Mouse (Mus musculus) limb, embryonic 12.5 days (tissue): Measurements from ENCODE around the gene Bcl2. TPM values are rescaled to one million over a fixed set of nuclear protein-coding genes. Genes with fewer than 3 reads are reported as not detected.

Experiments used
- ATAC-seq: fragments of 200-750 bp; cut with Nextera tagmentation; 2 replicates; pipeline ENCODE4 v1.8.0; 2017; ENCODE audit warnings: low read depth, moderate TSS enrichment; ENCODE audit not compliant: insufficient number of reproducible peaks, insufficient read depth, low FRiP score, low TSS enrichment
- H3K27ac ChIP-seq: fragments of 300-500 bp; sonication (generic); 2 replicates; pipeline ENCODE4 v1.5.1; 2016; ENCODE audit warnings: mild to moderate bottlenecking, moderate library complexity
- H3K27me3 ChIP-seq: fragments of 300-500 bp; sonication (generic); 2 replicates; pipeline ENCODE4 v1.6.1; 2016; ENCODE audit warnings: mild to moderate bottlenecking, moderate library complexity
- H3K36me3 ChIP-seq: fragments of 300-500 bp; sonication (generic); 2 replicates; pipeline ENCODE4 v1.6.1; 2016; ENCODE audit warnings: mild to moderate bottlenecking, moderate library complexity
- H3K4me1 ChIP-seq: fragments of 300-500 bp; sonication (generic); replicated peaks from 2 replicates; pipeline ENCODE4 v1.6.1; 2016
- H3K4me2 ChIP-seq: fragments of 300-500 bp; sonication (generic); 2 replicates; pipeline ENCODE4 v1.6.1; 2016; ENCODE audit warnings: mild to moderate bottlenecking, moderate library complexity
- H3K4me3 ChIP-seq: fragments of 300-500 bp; sonication (generic); replicated peaks from 2 replicates; pipeline ENCODE4 v1.5.1; 2016; ENCODE audit warnings: mild to moderate bottlenecking
- H3K9ac ChIP-seq: fragments of 300-500 bp; sonication (generic); replicated peaks from 2 replicates; pipeline ENCODE4 v1.6.1; 2016; ENCODE audit warnings: mild to moderate bottlenecking, moderate library complexity
- H3K9me3 ChIP-seq: fragments of 300-500 bp; sonication (generic); 2 replicates; pipeline ENCODE4 v1.6.1; 2016; ENCODE audit warnings: mild to moderate bottlenecking, moderate library complexity
- WGBS: fragments of 180-500 bp; shearing (Covaris S2); methylation state at CpG from one replicate; pipeline ENCODE4 v1.1.7; 2016; 5-methylcytosine and 5-hydroxymethylcytosine counted together
- polyA plus RNA-seq: library from polyadenylated mRNA; unstranded; fragments of >200 nt; fragmentation: Nextera tagmentation; extraction: Ambion mirVana; gene quantifications from 2 replicates; pipeline ENCODE4 v1.2.1, GENCODE M21; 2016

The Bcl2 gene
- polyA plus RNA-seq, 1 experiment from 2014 or later, result 27.5 TPM

DNA sequence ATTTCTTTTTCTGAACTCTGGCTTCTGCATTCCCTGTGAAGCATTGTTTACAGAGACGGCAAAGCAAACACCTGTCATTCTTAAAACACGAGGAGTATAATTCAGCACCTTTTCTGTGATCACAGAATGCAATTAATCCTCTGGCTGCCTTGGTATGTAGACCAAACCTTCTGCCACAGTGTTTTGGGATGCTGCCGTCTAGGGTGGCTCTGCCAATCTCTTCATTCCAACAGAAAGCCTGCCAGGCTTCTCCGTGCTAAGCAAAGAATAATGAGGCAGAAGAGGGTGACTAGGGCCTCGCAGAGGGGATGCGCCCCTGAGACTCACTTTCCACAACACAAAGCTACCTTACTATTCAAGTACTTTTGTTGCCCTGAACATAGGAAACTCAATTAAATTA, 23.2 kb downstream of the Bcl2 start:
- Histone ChIP-seq H3K4me3 (no peak overlapping the region), H3K27me3 (no peaks in the 10 kb centered on the region), H3K9me3 (no peaks in the 10 kb centered on the region), H3K9ac (no peak overlapping the region), H3K4me2 (no peak overlapping the region), H3K27ac (no peak overlapping the region), H3K4me1 (no peaks in the 10 kb centered on the region), H3K36me3 (no peaks in the 10 kb centered on the region; the same call in 1 of the 2 replicates)
- no peak for ATAC-seq
- WGBS, result 83% methylated on average over 6 of the region's 6 CpGs

DNA sequence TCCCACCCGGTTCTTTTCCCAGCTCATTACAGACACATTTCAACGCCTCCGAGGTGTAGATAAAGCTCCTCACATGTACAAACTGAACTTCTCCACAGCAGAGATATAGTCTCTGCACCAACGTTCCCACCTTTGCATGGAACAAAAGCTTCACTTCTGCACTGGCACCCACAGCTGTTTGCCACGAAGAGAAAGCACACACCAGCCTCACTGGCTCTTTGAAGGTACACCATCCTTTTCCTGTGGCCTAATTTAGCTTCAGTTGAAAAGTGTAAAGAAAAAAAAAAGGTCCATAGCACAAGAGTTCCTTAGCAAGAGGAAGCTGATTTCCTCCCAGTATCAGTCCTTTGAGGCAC, 25.9 kb downstream of the Bcl2 start:
- no peaks in the 10 kb centered on the region for H3K36me3 ChIP-seq
- H3K27ac ChIP-seq, result no peak overlapping the region
- no peaks in the 10 kb centered on the region for H3K9me3 ChIP-seq
- H3K9ac ChIP-seq, result no peak overlapping the region
- 84% methylated on average over 5 of the region's 5 CpGs for WGBS
- H3K4me3 ChIP-seq, result no peak overlapping the region
- H3K4me1 ChIP-seq, result no peaks in the 10 kb centered on the region
- no peak overlapping the region for H3K4me2 ChIP-seq
- no peak for ATAC-seq
- H3K27me3 ChIP-seq, result no peaks in the 10 kb centered on the region

DNA sequence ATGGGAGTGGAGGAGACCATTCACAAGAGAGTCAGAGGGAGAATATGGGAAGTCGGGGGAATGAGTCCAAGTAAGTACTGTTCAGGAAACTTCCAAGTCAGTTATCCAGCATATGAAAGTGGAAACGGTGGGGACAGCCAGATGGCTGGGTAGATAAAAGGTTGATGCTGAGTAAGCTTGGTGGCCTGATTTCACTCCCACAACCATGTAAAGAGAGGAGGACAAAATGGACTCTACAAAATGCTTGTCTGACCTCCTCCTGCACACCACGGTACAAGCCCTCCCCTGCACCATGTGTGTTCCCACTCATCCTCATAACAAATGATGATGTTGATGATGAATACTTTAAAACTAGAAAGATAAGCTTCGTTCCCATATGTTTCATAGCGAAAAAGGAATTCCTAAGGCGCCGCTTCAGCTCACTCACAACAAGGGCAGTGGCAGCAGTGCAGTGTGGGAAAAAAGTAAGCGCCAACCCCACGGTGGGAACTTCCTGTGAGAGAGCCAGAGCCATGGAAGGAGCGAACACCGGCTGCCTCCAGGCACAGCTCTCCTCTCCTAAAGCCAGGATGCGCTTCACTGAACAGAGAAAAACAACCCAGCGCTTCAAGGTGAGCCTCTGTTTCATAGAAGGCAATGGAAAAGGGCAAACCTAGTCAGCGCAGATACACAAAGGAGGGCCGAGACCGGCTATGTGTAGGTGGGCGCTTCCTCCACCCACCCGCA, 26.5 kb downstream of the Bcl2 start:
- Histone ChIP-seq H3K9me3 (no peaks in the 10 kb centered on the region), H3K27me3 (no peaks in the 10 kb centered on the region), H3K9ac (no peak overlapping the region), H3K27ac (no peak overlapping the region), H3K36me3 (no peaks in the 10 kb centered on the region), H3K4me2 (no peak overlapping the region), H3K4me1 (no peaks in the 10 kb centered on the region), H3K4me3 (no peak overlapping the region)
- 91% methylated on average over 18 of the region's 18 CpGs for WGBS
- no peak for ATAC-seq

DNA sequence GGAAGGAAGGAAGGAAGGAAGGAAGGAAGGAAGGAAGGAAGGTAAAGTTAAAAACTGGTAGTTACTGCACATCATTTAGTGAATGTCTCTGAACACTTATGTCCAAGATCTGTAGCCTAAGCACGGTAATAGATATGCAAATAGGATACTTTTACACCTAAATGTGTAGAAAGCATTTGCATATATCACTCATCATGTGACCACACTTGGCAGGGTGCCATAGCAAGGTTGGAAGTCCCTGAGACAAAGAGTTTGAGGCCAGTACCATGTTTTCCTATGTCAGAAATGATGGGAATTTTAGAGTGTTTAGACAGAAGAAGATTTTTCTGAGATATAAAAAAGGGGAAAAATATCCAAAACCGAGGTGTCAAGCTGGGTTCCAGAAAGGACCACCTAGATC, 28.4 kb downstream of the Bcl2 start:
- Histone ChIP-seq H3K27me3 (no peaks in the 10 kb centered on the region), H3K9me3 (no peaks in the 10 kb centered on the region), H3K4me2 (no peak overlapping the region), H3K9ac (no peak overlapping the region), H3K27ac (no peak overlapping the region), H3K36me3 (no peaks in the 10 kb centered on the region), H3K4me1 (no peaks in the 10 kb centered on the region), H3K4me3 (no peak overlapping the region)
- no peak for ATAC-seq
- whole genome bisulfite sequencing, result 73% methylated on average over 2 of the region's 2 CpGs

DNA sequence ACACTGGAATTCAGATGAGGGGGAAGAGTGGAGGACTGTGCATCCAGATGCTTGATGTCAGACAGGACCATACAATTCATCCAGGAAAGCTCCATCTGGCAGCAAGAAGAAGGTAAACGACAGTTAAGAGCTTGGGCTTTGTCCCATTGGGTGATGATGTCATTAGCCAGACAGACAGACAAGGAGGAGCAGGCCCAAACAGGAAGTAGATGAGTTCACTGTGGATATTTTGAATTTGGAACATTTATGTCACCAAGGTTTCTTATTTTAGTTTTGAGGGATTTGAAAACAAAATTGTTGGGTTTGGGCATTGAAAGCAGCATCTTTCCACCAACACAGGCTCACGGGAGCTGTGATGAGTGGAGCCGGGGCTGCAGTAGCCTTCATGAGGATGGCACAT, 29.5 kb downstream of the Bcl2 start:
- WGBS, result 84% methylated on average over 3 of the region's 3 CpGs
- H3K27me3 ChIP-seq, result no peaks in the 10 kb centered on the region
- no peaks in the 10 kb centered on the region for H3K36me3 ChIP-seq
- ATAC-seq, result no peak
- H3K4me2 ChIP-seq, result no peak overlapping the region
- H3K4me1 ChIP-seq, result no peaks in the 10 kb centered on the region
- no peak overlapping the region for H3K4me3 ChIP-seq
- no peaks in the 10 kb centered on the region for H3K9me3 ChIP-seq
- no peak overlapping the region for H3K27ac ChIP-seq
- no peak overlapping the region for H3K9ac ChIP-seq

DNA sequence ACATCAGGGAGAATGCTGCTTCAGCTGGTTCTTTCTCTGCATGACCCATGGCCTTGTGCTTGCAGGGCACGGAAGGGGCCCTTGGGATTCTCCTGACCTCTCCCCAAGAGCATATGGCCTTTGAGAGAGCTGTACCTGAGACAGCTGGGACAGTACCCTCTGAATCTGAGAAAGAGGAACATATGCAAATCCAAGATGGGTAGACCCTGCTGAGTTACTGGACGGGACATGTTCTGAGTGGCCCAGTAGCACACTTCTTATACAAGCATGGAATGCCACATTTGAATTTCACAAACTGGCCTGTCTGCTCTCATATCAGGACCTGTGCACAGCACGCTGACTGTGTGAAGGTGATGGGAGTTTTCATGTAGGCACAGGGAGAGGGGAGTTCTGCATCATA, 31.2 kb downstream of the Bcl2 start:
- no peak overlapping the region for H3K4me3 ChIP-seq
- no peaks in the 10 kb centered on the region for H3K4me1 ChIP-seq
- no peak overlapping the region for H3K4me2 ChIP-seq
- H3K27me3 ChIP-seq, result no peaks in the 10 kb centered on the region
- ATAC-seq, result no peak
- 76% methylated on average over 3 of the region's 3 CpGs for WGBS
- H3K9me3 ChIP-seq, result no peaks in the 10 kb centered on the region
- no peaks in the 10 kb centered on the region for H3K36me3 ChIP-seq
- H3K9ac ChIP-seq, result no peak overlapping the region
- no peak overlapping the region for H3K27ac ChIP-seq

DNA sequence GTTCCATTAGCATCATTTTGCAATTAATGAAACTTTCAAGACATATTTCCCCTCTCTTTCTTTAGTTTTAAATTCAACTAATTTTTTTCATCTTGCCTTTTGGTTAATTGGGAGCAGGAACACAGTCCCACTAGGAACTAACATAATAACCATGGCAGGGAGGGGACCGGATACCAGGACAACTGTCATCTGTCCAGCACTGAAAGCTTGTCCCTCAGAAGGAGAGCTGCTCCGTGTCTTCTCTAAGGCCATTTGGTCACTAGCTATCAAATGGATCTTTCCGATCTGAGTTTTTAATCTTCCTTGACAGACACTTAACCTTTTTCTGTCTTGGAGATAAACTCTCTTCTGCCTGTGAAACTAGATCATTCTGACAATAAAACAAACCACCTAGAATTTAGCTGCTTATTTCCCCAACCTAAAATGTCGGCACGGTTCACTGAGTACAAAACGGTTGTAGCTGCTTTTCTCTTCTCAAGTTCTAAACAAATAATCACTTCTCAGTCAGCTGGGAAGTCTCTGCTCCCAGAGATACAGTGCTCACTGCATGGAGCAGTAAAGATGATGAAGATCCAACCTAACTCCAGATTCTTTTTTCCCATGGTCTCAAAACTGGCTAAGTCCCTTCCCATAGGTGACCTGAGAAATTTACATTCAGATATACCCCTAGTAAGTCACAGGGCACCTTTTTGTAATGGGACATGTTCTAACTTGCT, 34.1 kb downstream of the Bcl2 start:
- no peak for ATAC-seq
- no peak overlapping the region for H3K9ac ChIP-seq
- no peak overlapping the region for H3K27ac ChIP-seq
- WGBS, result 81% methylated on average over 6 of the region's 6 CpGs
- H3K36me3 ChIP-seq, result no peaks in the 10 kb centered on the region
- no peak overlapping the region for H3K4me3 ChIP-seq
- no peak overlapping the region for H3K4me2 ChIP-seq
- H3K9me3 ChIP-seq, result no peaks in the 10 kb centered on the region
- no peaks in the 10 kb centered on the region for H3K4me1 ChIP-seq
- no peaks in the 10 kb centered on the region for H3K27me3 ChIP-seq

DNA sequence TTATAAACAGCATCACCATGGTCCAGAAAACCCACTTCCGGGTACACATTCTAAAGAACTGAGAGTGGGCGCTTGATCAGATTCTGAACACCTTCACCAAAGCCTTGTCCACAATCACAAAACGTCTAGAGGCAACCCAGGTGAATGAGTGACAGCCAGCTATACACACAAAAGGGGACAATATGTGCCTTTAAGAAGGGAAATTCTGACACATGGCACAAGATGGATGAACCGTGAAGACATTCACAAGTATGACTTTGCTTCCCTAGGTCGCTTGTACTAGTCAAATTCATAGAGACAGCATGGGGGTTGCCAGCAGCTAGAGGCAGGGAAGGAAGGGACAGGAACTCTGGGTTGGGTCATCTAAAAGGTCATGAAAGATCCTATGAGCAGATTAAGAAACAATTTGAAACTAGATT, 36.0 kb downstream of the Bcl2 start:
- Histone ChIP-seq H3K27ac (no peak overlapping the region), H3K9ac (no peak overlapping the region), H3K36me3 (no peaks in the 10 kb centered on the region), H3K27me3 (no peaks in the 10 kb centered on the region), H3K4me1 (no peaks in the 10 kb centered on the region), H3K9me3 (no peaks in the 10 kb centered on the region), H3K4me3 (no peak overlapping the region), H3K4me2 (no peak overlapping the region)
- 87% methylated on average over 5 of the region's 5 CpGs for WGBS
- no peak for ATAC-seq

DNA sequence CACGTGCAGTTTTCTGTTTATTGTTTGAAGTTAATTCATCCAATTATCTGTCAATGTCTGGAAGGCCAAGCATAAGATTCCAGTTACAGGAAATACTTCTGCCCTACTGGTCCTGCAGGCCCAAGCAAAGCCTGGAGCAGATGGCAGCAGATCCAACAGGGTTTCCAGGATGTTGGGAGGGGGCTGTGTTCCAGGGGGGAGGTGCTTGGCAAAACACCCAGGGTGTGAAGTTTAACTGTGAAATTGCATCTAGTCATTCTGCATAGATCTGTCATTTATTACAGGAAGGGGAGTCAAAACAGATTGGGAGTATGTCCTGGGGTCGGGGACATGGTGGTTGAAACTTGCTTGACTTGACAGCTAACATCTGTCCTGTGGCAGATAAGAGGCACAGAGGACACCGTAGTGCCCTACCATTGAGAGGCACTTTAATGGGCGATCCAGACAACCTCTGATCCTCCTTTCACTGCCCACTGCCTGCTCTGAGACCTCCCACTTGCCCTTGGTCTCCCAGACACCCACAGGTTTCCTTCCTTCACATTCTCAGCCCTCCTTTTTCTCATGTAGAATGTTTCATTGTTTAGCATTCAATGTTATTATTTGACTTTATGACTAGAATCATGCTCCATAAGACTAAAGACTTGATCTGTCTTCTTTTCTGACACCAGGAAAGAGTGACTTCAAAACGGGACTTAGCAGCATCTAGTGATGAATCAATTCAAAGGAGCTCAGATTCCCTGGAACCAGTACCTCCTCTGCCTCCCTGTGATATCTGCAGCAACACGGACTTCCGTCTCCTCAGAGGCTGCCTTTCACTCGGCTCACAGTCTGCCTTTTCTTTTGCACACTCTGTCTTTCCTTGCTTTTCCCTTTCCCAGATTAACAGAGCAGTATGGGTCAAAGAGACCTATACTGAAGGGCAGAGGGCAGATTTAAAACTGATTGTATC, 47.7 kb downstream of the Bcl2 start:
- no peak overlapping the region for H3K9ac ChIP-seq

DNA sequence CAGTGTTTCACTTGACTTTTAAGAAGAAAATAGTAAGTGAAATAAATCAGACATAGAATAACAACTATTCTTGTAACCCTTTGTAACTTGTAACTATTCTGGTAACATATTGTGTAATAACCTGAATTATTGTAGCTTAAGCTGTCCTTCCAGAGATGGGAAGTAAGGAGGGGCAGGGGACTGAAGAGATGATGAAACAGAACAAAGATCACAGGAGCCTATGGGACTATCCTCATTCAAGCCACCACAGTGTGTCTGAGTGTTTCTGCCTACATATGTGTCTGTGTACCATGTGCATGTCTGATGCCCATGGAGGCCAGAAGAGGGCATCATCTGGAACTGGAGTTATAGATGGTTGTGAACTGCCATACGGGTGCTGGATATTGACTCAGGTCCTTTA, 49.1 kb downstream of the Bcl2 start:
- WGBS, result 79% methylated on average over 1 of the region's 1 CpGs
- Histone ChIP-seq H3K9me3 (no peaks in the 10 kb centered on the region), H3K4me1 (peaks cover 7% of the 10 kb centered on the region; the same call in 1 of the 2 replicates), H3K9ac (no peak overlapping the region), H3K27me3 (no peaks in the 10 kb centered on the region), H3K27ac (no peak overlapping the region), H3K4me2 (no peak overlapping the region), H3K36me3 (no peaks in the 10 kb centered on the region), H3K4me3 (no peak overlapping the region)
- no peak for ATAC-seq

More for the DNA sequence above, 47.7 kb downstream of the Bcl2 start:
- Histone ChIP-seq H3K27me3 (no peaks in the 10 kb centered on the region), H3K4me1 (peaks cover 7% of the 10 kb centered on the region; the same call in 1 of the 2 replicates), H3K4me2 (no peak overlapping the region), H3K36me3 (no peaks in the 10 kb centered on the region), H3K9me3 (no peaks in the 10 kb centered on the region), H3K4me3 (no peak overlapping the region), H3K27ac (no peak overlapping the region)
- no peak for ATAC-seq
- WGBS, result 48% methylated on average over 8 of the region's 8 CpGs

DNA sequence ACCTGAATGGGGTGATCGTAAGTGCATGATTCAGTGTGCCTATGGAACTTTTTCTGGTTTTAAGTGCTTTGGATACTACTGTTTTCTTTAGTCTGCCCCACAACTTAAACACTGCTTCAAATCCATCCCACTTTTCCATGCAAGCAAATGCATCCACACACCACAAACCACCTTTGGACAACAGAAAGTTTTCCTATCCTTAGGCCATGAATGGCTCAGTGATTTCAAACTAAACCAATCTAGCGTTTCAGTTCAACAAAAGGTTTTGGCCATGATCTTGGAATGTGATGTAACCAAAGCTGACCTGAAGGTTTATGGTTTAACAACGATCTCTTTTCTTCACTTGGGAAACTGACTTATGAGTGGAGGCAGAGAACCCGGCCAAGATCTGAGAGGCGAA, 51.6 kb downstream of the Bcl2 start:
- Histone ChIP-seq H3K4me3 (no peak overlapping the region), H3K4me1 (peaks cover 7% of the 10 kb centered on the region; the same call in 1 of the 2 replicates), H3K27ac (no peak overlapping the region), H3K27me3 (no peaks in the 10 kb centered on the region), H3K9ac (no peak overlapping the region), H3K36me3 (no peaks in the 10 kb centered on the region), H3K9me3 (no peaks in the 10 kb centered on the region), H3K4me2 (no peak overlapping the region)
- WGBS, result 84% methylated on average over 5 of the region's 5 CpGs
- ATAC-seq, result no peak
